Mouse (Mus musculus) neural tube, embryonic 10.5 days (tissue): Measurements from ENCODE around the gene Mst1.

ENCODE experiments used
- DNase-seq: peaks from one replicate; pipeline ENCODE4 v3.0.0-alpha.2; 2017; ENCODE audit warnings: low spot score; ENCODE audit errors: extremely low spot score

Gene Mst1

GRCm38 (mm10) chr9:108128248-108128647 lies 48.0 kb downstream of the Mst1 start:
- DNase-seq, result no peak

DNA sequence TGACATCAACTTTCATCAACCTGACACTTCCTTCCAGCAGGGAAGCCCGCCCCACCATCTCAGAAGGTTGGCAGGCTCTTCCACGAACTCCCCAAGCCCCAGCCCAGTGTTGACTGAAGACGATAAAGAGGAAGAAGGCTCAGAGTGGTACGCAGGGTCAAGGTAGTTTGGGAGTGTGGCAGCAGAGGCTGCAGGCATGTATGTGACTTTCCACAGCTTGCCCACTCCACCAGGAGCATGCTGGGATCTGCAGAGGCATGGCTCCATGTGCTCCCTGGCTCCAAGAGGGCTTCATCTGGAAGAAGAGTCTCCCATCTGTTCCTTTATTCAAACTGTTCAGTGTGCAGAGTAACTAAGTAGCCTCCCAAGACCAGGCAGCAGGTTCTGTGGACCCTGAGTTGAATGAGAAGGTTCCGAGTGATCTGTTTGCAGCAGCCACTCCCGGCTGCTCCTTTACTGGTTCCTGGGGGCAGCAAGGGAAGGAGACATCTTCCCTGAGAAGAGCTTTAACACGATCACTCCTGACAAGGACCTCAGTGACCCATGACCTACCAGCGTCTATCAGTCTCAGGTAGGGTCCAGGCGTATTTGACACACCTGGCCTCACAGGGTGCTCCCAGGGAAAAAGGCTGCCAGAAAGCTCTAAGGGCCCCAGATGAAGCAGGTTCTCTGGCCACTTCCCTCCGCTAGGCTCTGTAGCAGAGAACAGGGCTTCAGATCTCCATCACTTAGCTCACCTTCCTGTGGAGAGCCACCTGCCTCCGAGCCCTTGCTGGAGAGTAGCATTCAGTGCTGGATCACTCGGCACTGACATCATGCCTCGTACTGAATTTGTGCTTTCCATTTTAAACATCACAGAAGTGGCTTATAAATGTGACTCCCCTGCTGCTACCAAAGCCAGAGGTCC lies 49.1 kb downstream of the Mst1 start:
- no peak for DNase-seq

GRCm38 (mm10) chr9:108131502-108131901 lies 51.3 kb downstream of the Mst1 start:
- DNase-seq, result no peak

DNA sequence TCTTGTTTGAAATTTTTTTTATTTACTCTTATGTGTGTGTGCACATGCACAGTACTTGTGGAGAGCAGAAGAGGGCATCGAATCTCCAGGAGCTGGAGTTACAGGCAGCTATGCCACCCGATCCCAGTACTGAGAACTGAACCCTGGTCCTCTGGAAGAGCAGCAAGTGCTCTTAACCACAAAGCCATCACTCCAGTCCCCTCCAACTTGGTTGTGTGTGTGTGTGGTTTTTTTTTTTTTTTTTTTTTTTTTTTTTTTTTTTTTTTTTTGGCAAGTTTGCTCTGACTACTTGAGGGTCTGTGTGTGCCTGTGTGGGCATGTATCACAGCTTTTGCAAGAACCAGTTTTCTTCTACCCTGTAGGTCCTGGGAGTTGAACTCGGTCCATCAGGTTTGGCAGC lies 52.1 kb downstream of the Mst1 start:
- DNase-seq, result no peak

DNA sequence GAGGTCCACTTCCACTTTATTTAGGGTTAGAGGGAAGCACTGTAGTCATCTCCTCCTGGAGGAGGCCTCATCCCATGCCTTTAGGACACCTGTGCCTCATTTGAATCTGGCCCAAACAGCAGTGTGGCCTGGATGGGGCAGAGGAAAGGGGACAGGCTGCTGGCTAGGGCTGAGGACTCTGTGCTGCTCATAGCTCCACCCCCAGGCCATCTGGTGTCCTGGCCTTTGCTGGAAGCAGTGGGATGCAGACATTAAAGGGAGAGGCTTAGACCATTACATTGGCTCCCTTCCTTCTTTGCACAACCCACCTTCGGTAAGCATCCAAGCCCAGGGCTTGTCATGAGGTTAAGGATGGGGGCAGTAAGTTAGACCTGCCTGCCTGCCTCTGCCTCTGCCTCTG lies 53.2 kb downstream of the Mst1 start:
- no peak for DNase-seq
